Mouse (Mus musculus) brain, embryonic 14.5 days (tissue): Measurements from ENCODE around the gene Thsd4.

Experiments
- CTCF ChIP-seq: fragments of 200-500 bp; IDR thresholded peaks from 2 replicates; pipeline ENCODE4 v1.5.1; 2012; ENCODE audit warnings: inconsistent platforms, mild to moderate bottlenecking, moderate library complexity, borderline replicate concordance; ENCODE audit not compliant: insufficient read depth, insufficient read length; ENCODE audit errors: extremely low read depth
- POLR2A ChIP-seq: fragments of 200-500 bp; IDR thresholded peaks from 2 replicates; pipeline ENCODE4 v1.6.1; 2012; ENCODE audit warnings: mild to moderate bottlenecking, inconsistent platforms, borderline replicate concordance; ENCODE audit not compliant: poor library complexity, insufficient read depth, insufficient read length, severe bottlenecking; ENCODE audit errors: extremely low read depth

DNA sequence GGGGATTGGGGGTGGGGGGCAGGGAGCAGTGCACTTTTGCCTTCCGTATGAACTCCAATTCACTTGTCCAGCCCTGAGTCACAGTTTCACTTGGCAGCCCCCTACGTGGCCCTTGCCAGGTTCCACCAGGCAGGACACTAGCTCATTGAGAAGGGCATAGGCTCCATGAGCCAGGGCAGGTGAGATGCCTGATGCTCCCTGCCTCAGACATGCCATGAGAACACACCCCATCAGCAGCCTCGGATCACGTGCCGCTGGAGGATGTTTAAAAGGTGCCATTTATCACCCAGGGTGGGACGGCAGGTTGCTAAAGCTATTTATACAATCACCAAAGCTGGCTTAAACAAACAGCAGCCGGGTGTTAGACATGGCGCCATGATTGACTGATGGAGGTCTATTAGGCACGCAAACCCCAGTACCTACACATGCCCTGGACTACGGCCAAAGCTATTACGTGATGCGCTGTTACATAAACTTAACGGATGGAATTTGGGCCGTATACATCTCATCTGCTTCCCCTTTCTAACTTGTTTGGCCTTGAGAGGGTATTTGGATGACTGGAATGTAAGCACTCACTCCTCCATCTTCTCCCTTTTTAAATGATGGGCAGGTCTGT, 157.6 kb downstream of the Thsd4 start:
- no peak for TF ChIP-seq POLR2A
- no peak for TF ChIP-seq CTCF
